Mouse (Mus musculus) hindbrain, embryonic 15.5 days (tissue): Measurements from ENCODE around the gene 2310011J03Rik. TPM values are rescaled to one million over a fixed set of nuclear protein-coding genes. Genes with fewer than 3 reads are reported as not detected.

Experiments
- ATAC-seq: fragments of 200-750 bp; cut with Nextera tagmentation; 2 replicates; pipeline ENCODE4 v1.8.0; 2017; ENCODE audit warnings: low read depth, moderate number of reproducible peaks, moderate TSS enrichment; ENCODE audit not compliant: low FRiP score
- H3K27ac ChIP-seq: fragments of 300-500 bp; sonication (generic); replicated peaks from 2 replicates; pipeline ENCODE4 v1.5.1; 2015; ENCODE audit warnings: mild to moderate bottlenecking, inconsistent platforms
- H3K27me3 ChIP-seq: fragments of 300-500 bp; sonication (generic); 2 replicates; pipeline ENCODE4 v1.6.1; 2015; ENCODE audit warnings: control low read depth, inconsistent platforms
- H3K36me3 ChIP-seq: fragments of 300-500 bp; sonication (generic); 2 replicates; pipeline ENCODE4 v1.6.1; 2015; ENCODE audit warnings: control low read depth, inconsistent platforms
- H3K4me1 ChIP-seq: fragments of 300-500 bp; sonication (generic); replicated peaks from 2 replicates; pipeline ENCODE4 v1.6.1; 2015; ENCODE audit warnings: control low read depth, inconsistent platforms
- H3K4me2 ChIP-seq: fragments of 300-500 bp; sonication (generic); 2 replicates; pipeline ENCODE4 v1.6.1; 2015; ENCODE audit warnings: moderate library complexity, mild to moderate bottlenecking, inconsistent platforms
- H3K4me3 ChIP-seq: fragments of 300-500 bp; sonication (generic); 2 replicates; pipeline ENCODE4 v1.5.1; 2015; ENCODE audit warnings: mild to moderate bottlenecking, inconsistent platforms
- H3K9ac ChIP-seq: fragments of 300-500 bp; sonication (generic); 2 replicates; pipeline ENCODE4 v1.6.1; 2015; ENCODE audit warnings: inconsistent platforms
- H3K9me3 ChIP-seq: fragments of 300-500 bp; sonication (generic); 2 replicates; pipeline ENCODE4 v1.6.1; 2016; ENCODE audit warnings: control low read depth, inconsistent platforms
- WGBS: fragments of 180-500 bp; shearing (Covaris S2); methylation state at CpG from one replicate; pipeline ENCODE4 v1.1.7; 2015; 5-methylcytosine and 5-hydroxymethylcytosine counted together
- microRNA-seq: library from miRNA; unstranded; fragments of <30 nt; microRNA quantifications from one replicate; pipeline ENCODE4, GENCODE M21; 2016
- polyA plus RNA-seq: library from polyadenylated mRNA; unstranded; fragments of >200 nt; fragmentation: Nextera tagmentation; extraction: Ambion mirVana; gene quantifications from 2 replicates; pipeline ENCODE4 v1.2.1, GENCODE M21; 2015

The 2310011J03Rik gene
- polyA plus RNA-seq, 1 experiment from 2014 or later = 30.1 TPM

GRCm38 (mm10) chr10:80281304-80281703 lies 39.0 kb downstream of the 2310011J03Rik start:
- Histone ChIP-seq H3K9me3 (no peaks in the 10 kb centered on the region), H3K27me3 (no peaks in the 10 kb centered on the region), H3K4me3 (no peak overlapping the region), H3K4me1 (0 out of 2 replicates have a peak, but pooled peaks cover 3% of the 10 kb centered on the region), H3K27ac (no peak overlapping the region), H3K36me3 (peaks cover 77% of the 10 kb centered on the region), H3K9ac (no peak overlapping the region), H3K4me2 (no peak overlapping the region)
- ATAC-seq = no peak
- WGBS = 88% methylated on average over 7 of the region's 7 CpGs

GRCm38 (mm10) chr10:80279273-80279672 lies 41.1 kb downstream of the 2310011J03Rik start:
- 0 out of 2 replicates have a peak, but pooled peaks cover 3% of the 10 kb centered on the region for H3K4me1 ChIP-seq
- no peak overlapping the region for H3K4me2 ChIP-seq
- 96% methylated on average over 12 of the region's 12 CpGs for WGBS
- no peaks in the 10 kb centered on the region for H3K27me3 ChIP-seq
- H3K36me3 ChIP-seq = peaks cover 66% of the 10 kb centered on the region
- no peak overlapping the region for H3K4me3 ChIP-seq
- no peak overlapping the region for H3K9ac ChIP-seq
- no peaks in the 10 kb centered on the region for H3K9me3 ChIP-seq
- ATAC-seq = no peak
- H3K27ac ChIP-seq = no peak overlapping the region

- Histone ChIP-seq H3K4me1 (0 out of 2 replicates have a peak, but pooled peaks cover 3% of the 10 kb centered on the region), H3K27ac (no peak overlapping the region), H3K27me3 (no peaks in the 10 kb centered on the region), H3K4me3 (no peak overlapping the region), H3K36me3 (peaks cover 57% of the 10 kb centered on the region), H3K4me2 (no peak overlapping the region), H3K9me3 (no peaks in the 10 kb centered on the region), H3K9ac (no peak overlapping the region)
- ATAC-seq = no peak
- WGBS = 92% methylated on average over 9 of the region's 9 CpGs
These were observed 41.9 kb downstream of the 2310011J03Rik start for GRCm38 (mm10) chr10:80278390-80278789.

GRCm38 (mm10) chr10:80276238-80276637 lies 44.1 kb downstream of the 2310011J03Rik start:
- 88% methylated on average over 5 of the region's 5 CpGs for WGBS
- Histone ChIP-seq H3K4me2 (no peak overlapping the region), H3K9me3 (no peaks in the 10 kb centered on the region), H3K4me3 (no peak overlapping the region), H3K4me1 (peaks cover 13% of the 10 kb centered on the region; the same call in 1 of the 2 replicates), H3K9ac (no peak overlapping the region), H3K27ac (no peak overlapping the region), H3K36me3 (peaks cover 52% of the 10 kb centered on the region), H3K27me3 (no peaks in the 10 kb centered on the region)
- ATAC-seq = no peak

- WGBS = 92% methylated on average over 3 of the region's 3 CpGs
- peaks cover 32% of the 10 kb centered on the region for H3K4me1 ChIP-seq
- H3K36me3 ChIP-seq = peaks cover 30% of the 10 kb centered on the region
- no peaks in the 10 kb centered on the region for H3K9me3 ChIP-seq
- no peak overlapping the region for H3K9ac ChIP-seq
- H3K4me2 ChIP-seq = no peak overlapping the region
- H3K4me3 ChIP-seq = no peak overlapping the region
- no peak overlapping the region for H3K27ac ChIP-seq
- no peaks in the 10 kb centered on the region for H3K27me3 ChIP-seq
- no peak for ATAC-seq
These were observed 46.5 kb downstream of the 2310011J03Rik start for GRCm38 (mm10) chr10:80273847-80274246.

- no peak overlapping the region for H3K4me2 ChIP-seq
- H3K4me3 ChIP-seq = no peak overlapping the region
- H3K4me1 ChIP-seq = peaks cover 51% of the 10 kb centered on the region
- H3K27ac ChIP-seq = no peak overlapping the region
- no peaks in the 10 kb centered on the region for H3K9me3 ChIP-seq
- no peaks in the 10 kb centered on the region for H3K27me3 ChIP-seq
- H3K36me3 ChIP-seq = peaks cover 15% of the 10 kb centered on the region; the same call in 1 of the 2 replicates
- WGBS = 88% methylated on average over 8 of the region's 8 CpGs
- no peak for ATAC-seq
- no peak overlapping the region for H3K9ac ChIP-seq
These were observed 48.3 kb downstream of the 2310011J03Rik start for GRCm38 (mm10) chr10:80271870-80272585.

- Histone ChIP-seq H3K4me2 (no peak overlapping the region), H3K9me3 (no peaks in the 10 kb centered on the region), H3K36me3 (peaks cover 10% of the 10 kb centered on the region; the same call in 1 of the 2 replicates), H3K4me1 (peaks cover 58% of the 10 kb centered on the region), H3K27me3 (no peaks in the 10 kb centered on the region), H3K4me3 (no peak overlapping the region), H3K27ac (no peak overlapping the region), H3K9ac (no peak overlapping the region)
- no peak for ATAC-seq
- 84% methylated on average over 5 of the region's 5 CpGs for WGBS
These were observed 49.0 kb downstream of the 2310011J03Rik start for GRCm38 (mm10) chr10:80271186-80271843.

- H3K27ac ChIP-seq = 0 out of 2 replicates have a peak overlapping the region, but pooled peaks have one; percentile 30
- ATAC-seq = no peak
- 72% methylated on average over 6 of the region's 6 CpGs for WGBS
- 0 out of 2 replicates have a peak, but pooled peaks cover 6% of the 10 kb centered on the region for H3K36me3 ChIP-seq
- H3K4me1 ChIP-seq = peaks cover 63% of the 10 kb centered on the region
- H3K4me2 ChIP-seq = no peak overlapping the region
- no peak overlapping the region for H3K4me3 ChIP-seq
- no peaks in the 10 kb centered on the region for H3K27me3 ChIP-seq
- no peaks in the 10 kb centered on the region for H3K9me3 ChIP-seq
- no peak overlapping the region for H3K9ac ChIP-seq
These were observed 49.6 kb downstream of the 2310011J03Rik start for GRCm38 (mm10) chr10:80270734-80271181.

- Histone ChIP-seq H3K27me3 (no peaks in the 10 kb centered on the region), H3K4me3 (no peak overlapping the region), H3K4me2 (no peak overlapping the region), H3K9me3 (no peaks in the 10 kb centered on the region), H3K36me3 (0 out of 2 replicates have a peak, but pooled peaks cover 6% of the 10 kb centered on the region), H3K27ac (0 out of 2 replicates have a peak overlapping the region, but pooled peaks have one; percentile 30), H3K9ac (no peak overlapping the region), H3K4me1 (peaks cover 68% of the 10 kb centered on the region)
- no peak for ATAC-seq
- WGBS = 95% methylated on average over 2 of the region's 2 CpGs
These were observed 50.2 kb downstream of the 2310011J03Rik start for GRCm38 (mm10) chr10:80270099-80270498.

Small RNA genes lying within 50 kb of the gene (microRNA-seq; reads per million reads assigned to microRNA genes)
- gene Mir6911 = 0.65 reads per million

Other genes with a start within 250 kb of the 2310011J03Rik start
- gene Sbno2, start 215.0 kb downstream of the 2310011J03Rik start, polyA plus RNA-seq = 12.6 and 12.9 TPM in 2 replicates
- 18.6 and 20.0 TPM in 2 replicates for gene Stk11, start 204.7 kb downstream of the 2310011J03Rik start, polyA plus RNA-seq
- 503 and 517 TPM in 2 replicates for gene Atp5d, start 181.9 kb downstream of the 2310011J03Rik start, polyA plus RNA-seq
- 61.4 and 71.3 TPM in 2 replicates for gene Cbarp, start 179.7 kb downstream of the 2310011J03Rik start, polyA plus RNA-seq
- 22.6 and 26.0 TPM in 2 replicates for gene Midn, start 172.3 kb downstream of the 2310011J03Rik start, polyA plus RNA-seq
- gene Cirbp, start 154.6 kb downstream of the 2310011J03Rik start, polyA plus RNA-seq = 295 and 319 TPM in 2 replicates
- 10.1 and 12.7 TPM in 2 replicates for gene 1600002K03Rik, start 147.6 kb downstream of the 2310011J03Rik start, polyA plus RNA-seq
- gene Efna2, start 141.1 kb downstream of the 2310011J03Rik start, polyA plus RNA-seq = 29.1 and 33.6 TPM in 2 replicates
- 36.5 and 38.6 TPM in 2 replicates for gene Mum1, start 94.1 kb downstream of the 2310011J03Rik start, polyA plus RNA-seq
- gene Ndufs7, start 71.4 kb downstream of the 2310011J03Rik start, polyA plus RNA-seq = 311 and 321 TPM in 2 replicates
- 24.6 and 28.1 TPM in 2 replicates for gene Gamt, start 59.5 kb downstream of the 2310011J03Rik start, polyA plus RNA-seq
- 46.9 and 51.3 TPM in 2 replicates for gene Dazap1, start 59.1 kb downstream of the 2310011J03Rik start, polyA plus RNA-seq
- gene Rps15, start 28.1 kb downstream of the 2310011J03Rik start, polyA plus RNA-seq = 551 and 587 TPM in 2 replicates
- 175 and 181 TPM in 2 replicates for gene Apc2, start 24.6 kb downstream of the 2310011J03Rik start, polyA plus RNA-seq
- gene Pcsk4, start 9.0 kb upstream of the 2310011J03Rik start, polyA plus RNA-seq = 6.1 and 6.7 TPM in 2 replicates
- 5.7 and 7.1 TPM in 2 replicates for gene Reep6, start 9.4 kb upstream of the 2310011J03Rik start, polyA plus RNA-seq
- gene Adamtsl5, start 27.9 kb upstream of the 2310011J03Rik start, polyA plus RNA-seq = 0.76 and 1.2 TPM in 2 replicates
- gene Plk5, start 35.9 kb upstream of the 2310011J03Rik start, polyA plus RNA-seq = 6.1 and 6.4 TPM in 2 replicates
- 18.9 and 19.2 TPM in 2 replicates for gene Mex3d, start 67.1 kb upstream of the 2310011J03Rik start, polyA plus RNA-seq
- gene Mbd3, start 79.0 kb upstream of the 2310011J03Rik start, polyA plus RNA-seq = 213 and 229 TPM in 2 replicates
- 711 and 737 TPM in 2 replicates for gene Uqcr11, start 86.3 kb upstream of the 2310011J03Rik start, polyA plus RNA-seq
- 52.5 and 54.7 TPM in 2 replicates for gene Tcf3, start 113.1 kb upstream of the 2310011J03Rik start, polyA plus RNA-seq
- gene Onecut3, start 174.3 kb upstream of the 2310011J03Rik start, polyA plus RNA-seq = 1.6 and 1.7 TPM in 2 replicates
- 1.2 and 1.5 TPM in 2 replicates for gene Atp8b3, start 218.6 kb upstream of the 2310011J03Rik start, polyA plus RNA-seq
- gene Rexo1, start 241.0 kb upstream of the 2310011J03Rik start, polyA plus RNA-seq = 30.0 and 33.7 TPM in 2 replicates